Mouse (Mus musculus) neutrophil, adult 5-6 weeks (primary cell): ENCODE measurements around the gene Uqcrq. TPM values are rescaled to one million over a fixed set of nuclear protein-coding genes. Genes with fewer than 3 reads are reported as not detected.
"Not testable (repeated sequence)": the region's sequence is repeated elsewhere in the genome, so short reads cannot be mapped to it uniquely, and the experiment has no call there.

Experiments
- ATAC-seq: fragments of 151-379, 151-347 bp; 2 replicates; pipeline ENCODE4 v1.8.0; 2017; ENCODE audit warnings: mild to moderate bottlenecking, moderate TSS enrichment; ENCODE audit not compliant: insufficient number of reproducible peaks, poor library complexity, low FRiP score, severe bottlenecking; ENCODE audit errors: extremely low read depth
- total RNA-seq: library from RNA; stranded (forward); fragments of 200-1000 nt; gene quantifications from 2 replicates; pipeline ENCODE4 v1.2.3, GENCODE M21; 2017

Gene Uqcrq
- total RNA-seq, 1 experiment from 2014 or later: 16.3 TPM

GRCm38 (mm10) chr11:53426914-53427313, 3.7 kb downstream of the Uqcrq start:
- not testable (repeated sequence) for ATAC-seq

- no peak for ATAC-seq
These were observed 4.8 kb downstream of the Uqcrq start for GRCm38 (mm10) chr11:53425711-53426255.

DNA sequence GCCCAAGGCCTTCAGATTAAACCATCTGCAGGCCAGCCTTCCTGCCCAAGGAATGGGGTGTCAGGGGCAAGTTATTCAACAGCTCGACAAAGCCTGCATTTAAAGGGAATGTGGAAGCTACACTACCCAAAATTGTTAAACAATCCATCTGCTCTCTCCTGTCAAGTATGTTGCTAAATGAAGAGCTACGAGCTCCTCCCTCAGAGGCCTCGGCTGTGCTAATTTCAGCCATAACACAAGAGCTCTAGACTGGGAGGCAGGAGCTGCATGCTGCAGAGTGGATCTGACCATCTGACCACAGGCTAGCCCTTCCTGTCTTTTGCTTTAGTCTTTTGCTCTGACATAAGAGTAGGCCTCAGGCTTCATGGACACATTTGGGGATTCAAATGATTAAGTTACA, 5.4 kb downstream of the Uqcrq start:
- ATAC-seq: no peak

GRCm38 (mm10) chr11:53424826-53425225, 5.8 kb downstream of the Uqcrq start:
- ATAC-seq: no peak

- ATAC-seq: no peak
These were observed 7.6 kb downstream of the Uqcrq start, which contains the start of gene Leap2 for GRCm38 (mm10) chr11:53423036-53423435. Leap2 (minus strand) TSS chr11:53423170.

DNA sequence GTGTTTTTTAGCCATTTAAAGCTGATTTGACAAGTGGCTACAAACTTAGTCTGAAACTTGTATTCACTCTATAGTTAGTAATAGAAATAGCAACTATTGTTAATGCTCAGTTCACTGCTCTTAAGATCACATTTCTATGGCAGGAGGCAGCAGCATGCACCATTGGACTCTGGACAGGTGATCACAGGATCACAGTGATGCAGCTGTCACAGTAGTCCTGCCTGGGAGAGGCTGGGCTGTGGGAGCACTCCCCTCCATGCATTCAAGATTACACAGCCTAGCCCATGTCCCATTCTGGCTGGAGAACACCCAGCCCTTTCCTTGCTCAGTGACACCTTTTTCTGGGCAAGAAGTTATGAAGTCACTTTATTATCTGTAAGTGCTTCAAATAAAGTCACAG, 12.6 kb downstream of the Uqcrq start:
- ATAC-seq: no peak

DNA sequence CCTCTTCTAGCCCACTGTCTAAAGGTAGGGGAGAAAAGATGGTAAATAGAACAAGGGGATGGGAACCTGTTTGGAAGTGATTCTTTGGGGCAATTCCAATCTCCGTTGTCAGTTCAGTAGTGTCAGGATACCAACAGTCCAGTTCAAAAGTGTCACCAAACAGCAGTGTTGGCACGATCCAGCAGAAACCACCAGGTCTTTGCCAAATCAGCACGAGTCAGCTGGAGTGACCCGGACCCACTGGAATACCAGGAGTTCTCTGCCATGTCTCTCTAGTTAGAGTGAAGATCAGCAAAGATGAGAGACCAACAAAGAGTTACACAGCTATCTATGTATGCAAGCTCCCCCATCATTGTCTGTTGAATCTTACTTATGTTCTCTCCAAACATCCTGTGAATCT, 16.8 kb downstream of the Uqcrq start:
- ATAC-seq: no peak

GRCm38 (mm10) chr11:53411738-53412137, 18.9 kb downstream of the Uqcrq start:
- ATAC-seq: 0 out of 2 replicates have a peak, but pooled peaks have one; percentile 26

- no peak for ATAC-seq
These were observed 27.0 kb downstream of the Uqcrq start for GRCm38 (mm10) chr11:53403638-53404037.

GRCm38 (mm10) chr11:53393856-53394255, 36.8 kb downstream of the Uqcrq start:
- no peak for ATAC-seq

- ATAC-seq: no peak
These were observed 46.7 kb downstream of the Uqcrq start for GRCm38 (mm10) chr11:53383758-53384428.

DNA sequence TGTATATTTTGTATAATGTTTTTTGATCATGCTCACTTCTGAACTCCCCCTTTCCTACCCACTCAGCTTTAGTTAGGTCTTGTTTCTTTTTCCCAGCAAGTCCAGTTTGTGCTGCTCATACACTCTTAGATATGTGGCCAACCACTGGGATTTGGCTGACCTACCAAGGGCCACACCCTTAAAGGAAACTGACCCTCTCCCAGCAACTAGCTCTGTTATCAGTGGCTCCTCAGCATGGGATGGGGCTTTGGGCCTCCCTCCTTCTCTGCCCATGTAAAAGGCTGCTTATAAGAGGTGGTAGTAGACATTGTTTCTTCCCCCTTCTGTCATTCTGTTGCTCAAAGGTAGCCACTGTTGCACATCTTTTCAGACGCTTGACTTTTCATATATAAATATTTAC, 51.7 kb downstream of the Uqcrq start:
- no peak for ATAC-seq

Other genes with a start within 250 kb of the Uqcrq start
- 190 and 223 TPM in 2 replicates for gene Hspa4, start 130.4 kb downstream of the Uqcrq start, total RNA-seq
- gene Zcchc10, start 106.2 kb downstream of the Uqcrq start, total RNA-seq: 4.7 and 7.3 TPM in 2 replicates
- gene Aff4, start 80.0 kb downstream of the Uqcrq start, total RNA-seq: 183 and 186 TPM in 2 replicates
- gene Leap2, start 7.7 kb downstream of the Uqcrq start, total RNA-seq: not detected in 2 replicates
- gene Gdf9, start 192 bp upstream of the Uqcrq start, total RNA-seq: not detected in 2 replicates
- gene Gm10447, start 26.3 kb upstream of the Uqcrq start, total RNA-seq: not detected in 2 replicates
- gene Shroom1, start 26.4 kb upstream of the Uqcrq start, total RNA-seq: not detected in 2 replicates
- gene Gm9837, start 39.6 kb upstream of the Uqcrq start, total RNA-seq: not detected in 2 replicates
- not detected in 2 replicates for gene Gm9945, start 49.3 kb upstream of the Uqcrq start, total RNA-seq
- not detected in 2 replicates for gene Sowaha, start 49.4 kb upstream of the Uqcrq start, total RNA-seq
- 0.47 and 0.86 TPM in 2 replicates for gene Sept8, start 88.4 kb upstream of the Uqcrq start, total RNA-seq
- 4.3 and 4.9 TPM in 2 replicates for gene Kif3a, start 136.5 kb upstream of the Uqcrq start, total RNA-seq
- gene Il4, start 187.8 kb upstream of the Uqcrq start, total RNA-seq: 1.9 TPM in 1 of 2 replicates, not detected in the other
- gene Il13, start 203.9 kb upstream of the Uqcrq start, total RNA-seq: not detected in 2 replicates